Mouse (Mus musculus): ENCODE data around the gene Bsg. TPM values are rescaled to one million over a fixed set of nuclear protein-coding genes. Genes with fewer than 3 reads are reported as not detected.

The Bsg gene
- polyA plus RNA-seq, 1 experiment from 2014 or later: 1,001 TPM

GRCm38 (mm10) chr10:79721089-79721488, 16.8 kb downstream of the Bsg start:
- Histone ChIP-seq H3K4me1 (peaks cover 27% of the 10 kb centered on the region), H3K27me3 (replicated peaks) (peaks cover 37% of the 10 kb centered on the region), H3K27ac (replicated peaks) (no peak overlapping the region), H3K9ac (replicated peaks) (no peak overlapping the region), H3K9me3 (replicated peaks) (no peaks in the 10 kb centered on the region), H3K4me2 (no peak overlapping the region), H3K4me3 (replicated peaks) (no peak overlapping the region), H3K36me3 (peaks cover 2% of the 10 kb centered on the region)
- ATAC-seq (ENCODE audit: low FRiP score): no peak
- 68% methylated on average over 5 of the region's 5 CpGs for WGBS

GRCm38 (mm10) chr10:79723047-79723446, 18.8 kb downstream of the Bsg start:
- H3K4me1 ChIP-seq: peaks cover 9% of the 10 kb centered on the region
- H3K4me2 ChIP-seq: no peak overlapping the region
- H3K36me3 ChIP-seq: peaks cover 10% of the 10 kb centered on the region
- no peak for ATAC-seq (ENCODE audit: low FRiP score)
- WGBS: 58% methylated on average over 6 of the region's 6 CpGs
- H3K9me3 ChIP-seq (replicated peaks): no peaks in the 10 kb centered on the region
- peaks cover 22% of the 10 kb centered on the region for H3K27me3 ChIP-seq (replicated peaks)
- no peak overlapping the region for H3K9ac ChIP-seq (replicated peaks)
- no peak overlapping the region for H3K4me3 ChIP-seq (replicated peaks)
- no peak overlapping the region for H3K27ac ChIP-seq (replicated peaks)

GRCm38 (mm10) chr10:79723692-79724091, 19.4 kb downstream of the Bsg start:
- no peaks in the 10 kb centered on the region for H3K9me3 ChIP-seq (replicated peaks)
- peaks cover 10% of the 10 kb centered on the region for H3K36me3 ChIP-seq
- H3K9ac ChIP-seq (replicated peaks): no peak overlapping the region
- no peak overlapping the region for H3K4me2 ChIP-seq
- no peak overlapping the region for H3K27ac ChIP-seq (replicated peaks)
- peaks cover 16% of the 10 kb centered on the region for H3K27me3 ChIP-seq (replicated peaks)
- 87% methylated on average over 7 of the region's 7 CpGs for WGBS
- peaks cover 3% of the 10 kb centered on the region; the same call in 1 of the 2 replicates for H3K4me1 ChIP-seq
- ATAC-seq (ENCODE audit: low FRiP score): no peak
- no peak overlapping the region for H3K4me3 ChIP-seq (replicated peaks)

GRCm38 (mm10) chr10:79726090-79726489, 21.8 kb downstream of the Bsg start:
- Histone ChIP-seq H3K27me3 (replicated peaks) (no peaks in the 10 kb centered on the region; the same call in 1 of the 2 replicates), H3K27ac (replicated peaks) (no peak overlapping the region), H3K36me3 (peaks cover 18% of the 10 kb centered on the region), H3K4me3 (replicated peaks) (no peak overlapping the region), H3K4me2 (no peak overlapping the region), H3K9me3 (replicated peaks) (no peaks in the 10 kb centered on the region), H3K9ac (replicated peaks) (no peak overlapping the region), H3K4me1 (no peaks in the 10 kb centered on the region)
- ATAC-seq (ENCODE audit: low FRiP score): no peak
- 46% methylated on average over 11 of the region's 11 CpGs for WGBS

GRCm38 (mm10) chr10:79728323-79729249, 24.3 kb downstream of the Bsg start:
- H3K4me1 ChIP-seq: no peaks in the 10 kb centered on the region
- 75% methylated on average over 28 of the region's 28 CpGs for WGBS
- H3K4me3 ChIP-seq (replicated peaks): no peak overlapping the region
- no peak for ATAC-seq (ENCODE audit: low FRiP score)
- H3K36me3 ChIP-seq: peaks cover 41% of the 10 kb centered on the region
- no peaks in the 10 kb centered on the region for H3K9me3 ChIP-seq (replicated peaks)
- H3K4me2 ChIP-seq: no peak overlapping the region
- H3K27me3 ChIP-seq (replicated peaks): no peaks in the 10 kb centered on the region; the same call in 1 of the 2 replicates
- H3K27ac ChIP-seq (replicated peaks): no peak overlapping the region
- H3K9ac ChIP-seq (replicated peaks): no peak overlapping the region

GRCm38 (mm10) chr10:79729357-79729965, 25.2 kb downstream of the Bsg start:
- Histone ChIP-seq H3K4me2 (no peak overlapping the region), H3K9me3 (replicated peaks) (no peaks in the 10 kb centered on the region), H3K4me3 (replicated peaks) (no peak overlapping the region), H3K36me3 (peaks cover 49% of the 10 kb centered on the region), H3K9ac (replicated peaks) (no peak overlapping the region), H3K27me3 (replicated peaks) (no peaks in the 10 kb centered on the region; the same call in 1 of the 2 replicates), H3K4me1 (no peaks in the 10 kb centered on the region), H3K27ac (replicated peaks) (no peak overlapping the region)
- no peak for ATAC-seq (ENCODE audit: low FRiP score)
- WGBS: 75% methylated on average over 13 of the region's 13 CpGs

- H3K9ac ChIP-seq (replicated peaks): no peak overlapping the region
- H3K9me3 ChIP-seq (replicated peaks): no peaks in the 10 kb centered on the region
- H3K4me2 ChIP-seq: no peak overlapping the region
- peaks cover 71% of the 10 kb centered on the region for H3K36me3 ChIP-seq
- peaks cover 7% of the 10 kb centered on the region; the same call in 1 of the 2 replicates for H3K27me3 ChIP-seq (replicated peaks)
- peaks cover 9% of the 10 kb centered on the region; the same call in 1 of the 2 replicates for H3K4me1 ChIP-seq
- H3K27ac ChIP-seq (replicated peaks): no peak overlapping the region
- ATAC-seq (ENCODE audit: low FRiP score): no peak
- no peak overlapping the region for H3K4me3 ChIP-seq (replicated peaks)
- 94% methylated on average over 1 of the region's 1 CpGs for WGBS
Observed at GRCm38 (mm10) chr10:79732500-79732899, 28.2 kb downstream of the Bsg start.

- WGBS: 95% methylated on average over 15 of the region's 15 CpGs
- peaks cover 7% of the 10 kb centered on the region; the same call in 1 of the 2 replicates for H3K27me3 ChIP-seq (replicated peaks)
- H3K36me3 ChIP-seq: peaks cover 83% of the 10 kb centered on the region
- no peak overlapping the region for H3K27ac ChIP-seq (replicated peaks)
- no peak overlapping the region for H3K4me3 ChIP-seq (replicated peaks)
- H3K9ac ChIP-seq (replicated peaks): no peak overlapping the region
- ATAC-seq (ENCODE audit: low FRiP score): no peak
- H3K4me2 ChIP-seq: no peak overlapping the region
- H3K9me3 ChIP-seq (replicated peaks): peaks cover 11% of the 10 kb centered on the region; the same call in 1 of the 2 replicates
- peaks cover 9% of the 10 kb centered on the region; the same call in 1 of the 2 replicates for H3K4me1 ChIP-seq
Observed at GRCm38 (mm10) chr10:79733847-79734246, 29.6 kb downstream of the Bsg start.

GRCm38 (mm10) chr10:79735361-79735760, 31.1 kb downstream of the Bsg start:
- H3K27ac ChIP-seq (replicated peaks): no peak overlapping the region

GRCm38 (mm10) chr10:79736706-79737105, 32.4 kb downstream of the Bsg start:
- H3K4me2 ChIP-seq: no peak overlapping the region
- no peak overlapping the region for H3K9ac ChIP-seq (replicated peaks)
- no peak for ATAC-seq (ENCODE audit: low FRiP score)
- 87% methylated on average over 12 of the region's 14 CpGs for WGBS
- peaks cover 25% of the 10 kb centered on the region for H3K9me3 ChIP-seq (replicated peaks)
- H3K36me3 ChIP-seq: peaks cover 98% of the 10 kb centered on the region
- H3K4me1 ChIP-seq: peaks cover 9% of the 10 kb centered on the region; the same call in 1 of the 2 replicates
- H3K27me3 ChIP-seq (replicated peaks): peaks cover 7% of the 10 kb centered on the region; the same call in 1 of the 2 replicates
- H3K4me3 ChIP-seq (replicated peaks): no peak overlapping the region
- no peak overlapping the region for H3K27ac ChIP-seq (replicated peaks)

More at GRCm38 (mm10) chr10:79735361-79735760, 31.1 kb downstream of the Bsg start:
- Histone ChIP-seq H3K9me3 (replicated peaks) (peaks cover 25% of the 10 kb centered on the region), H3K4me2 (0 out of 2 replicates have a peak overlapping the region, but pooled peaks have one; percentile 0), H3K9ac (replicated peaks) (no peak overlapping the region), H3K36me3 (peaks cover 96% of the 10 kb centered on the region), H3K27me3 (replicated peaks) (peaks cover 7% of the 10 kb centered on the region; the same call in 1 of the 2 replicates), H3K4me3 (replicated peaks) (no peak overlapping the region), H3K4me1 (peaks cover 9% of the 10 kb centered on the region; the same call in 1 of the 2 replicates)
- no peak for ATAC-seq (ENCODE audit: low FRiP score)
- WGBS: 33% methylated on average over 42 of the region's 52 CpGs

- ATAC-seq (ENCODE audit: low FRiP score): no peak
- peaks cover 25% of the 10 kb centered on the region for H3K9me3 ChIP-seq (replicated peaks)
- H3K27me3 ChIP-seq (replicated peaks): peaks cover 7% of the 10 kb centered on the region; the same call in 1 of the 2 replicates
Observed at GRCm38 (mm10) chr10:79738259-79738658, 34.0 kb downstream of the Bsg start.

More at GRCm38 (mm10) chr10:79738259-79738658, 34.0 kb downstream of the Bsg start:
- Histone ChIP-seq H3K4me2 (no peak overlapping the region), H3K4me1 (peaks cover 9% of the 10 kb centered on the region; the same call in 1 of the 2 replicates), H3K4me3 (replicated peaks) (no peak overlapping the region), H3K27ac (replicated peaks) (no peak overlapping the region), H3K36me3 (peaks cover 96% of the 10 kb centered on the region), H3K9ac (replicated peaks) (no peak overlapping the region)
- WGBS: 85% methylated on average over 10 of the region's 10 CpGs
